Mouse (Mus musculus) brown adipose tissue, adult 24 weeks (tissue): ENCODE measurements at regions not wholly inside any gene's neighbourhood (a gene's known extent, or its start where the extent isn't known, plus 50 kb on each side); places are given as distances from the start of the nearest gene placed in this dataset.

Experiments used
- H3K27ac ChIP-seq: fragments of 200-500 bp; replicated peaks from 2 replicates; pipeline ENCODE4 v1.5.1; 2012; ENCODE audit warnings: low read depth, mild to moderate bottlenecking, low read length
- H3K4me1 ChIP-seq: fragments of 200-500 bp; 2 replicates; pipeline ENCODE4 v1.6.1; 2012; ENCODE audit warnings: low read length, mixed read lengths; ENCODE audit not compliant: control insufficient read depth, insufficient read depth, insufficient read length
- H3K4me3 ChIP-seq: fragments of 200-500 bp; 2 replicates; pipeline ENCODE4 v1.5.1; 2012; ENCODE audit warnings: low read depth, mild to moderate bottlenecking, low read length, moderate library complexity; ENCODE audit not compliant: insufficient read depth

DNA sequence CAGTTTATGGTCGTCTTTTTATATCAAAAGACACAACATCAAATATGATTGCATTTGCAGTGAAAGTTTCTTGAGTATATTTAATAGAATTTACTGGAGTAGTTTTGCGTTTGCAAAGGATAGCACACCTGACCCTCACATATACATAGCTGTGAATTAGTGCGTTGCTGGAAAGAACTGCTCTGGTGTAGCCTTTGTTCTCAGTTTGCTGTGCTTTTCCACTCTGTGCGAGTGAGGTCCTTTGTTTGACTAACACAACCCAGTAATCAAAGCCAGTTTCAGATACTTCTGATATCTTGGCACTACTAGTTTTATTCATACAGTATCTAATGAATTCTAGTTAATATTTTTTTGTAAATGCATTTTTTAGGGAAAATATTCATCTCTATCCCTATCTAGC lies 84.7 kb downstream of the Trim52 start:
- peaks cover 6% of the 10 kb centered on the region; the same call in 1 of the 2 replicates for H3K4me1 ChIP-seq
- no peak overlapping the region for H3K4me3 ChIP-seq
- no peak overlapping the region; the same call in 1 of the 2 replicates for H3K27ac ChIP-seq

DNA sequence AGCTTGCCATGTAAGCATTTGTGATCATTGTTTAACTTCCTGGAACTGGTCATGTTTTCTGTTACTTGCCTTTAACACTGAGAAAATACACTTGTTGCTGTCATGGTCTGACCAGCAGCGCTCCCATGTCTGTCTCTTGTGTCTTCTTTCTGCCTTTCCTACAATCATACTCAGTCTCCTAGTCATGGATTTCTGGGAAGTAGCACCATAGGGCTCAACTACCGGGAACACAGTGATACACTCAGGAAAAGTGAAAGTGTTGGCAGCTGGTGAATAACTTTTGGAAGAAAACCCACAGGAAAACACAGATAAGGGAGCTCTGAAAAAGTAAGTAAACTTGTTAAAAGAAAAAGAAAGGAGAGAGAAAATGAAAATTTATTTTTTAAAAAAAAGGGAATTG lies 87.6 kb downstream of the Trim52 start:
- no peak overlapping the region for H3K4me3 ChIP-seq
- peak overlapping the region; percentile 95 for H3K27ac ChIP-seq
- H3K4me1 ChIP-seq = peaks cover 6% of the 10 kb centered on the region; the same call in 1 of the 2 replicates

DNA sequence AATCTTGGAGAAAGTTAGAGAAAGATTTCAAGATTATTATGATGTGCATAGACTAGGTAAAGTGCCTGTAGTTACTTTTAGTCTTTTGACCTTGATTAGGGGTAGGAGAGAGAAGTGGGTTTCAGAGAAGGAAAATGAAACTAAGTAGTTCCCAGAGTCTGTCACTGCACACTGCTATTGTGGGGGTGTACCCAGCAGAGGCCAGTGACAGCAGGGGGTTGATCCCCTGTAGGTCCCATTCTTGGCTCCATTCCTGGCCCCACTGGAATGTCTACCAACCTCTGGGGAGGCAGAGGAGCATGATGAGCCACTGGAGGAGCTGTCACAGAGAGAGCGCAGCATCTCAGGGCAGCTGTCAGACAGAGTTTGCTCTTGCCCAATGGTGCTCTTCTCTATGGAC lies 88.1 kb downstream of the Trim52 start:
- Histone ChIP-seq H3K4me1 (peaks cover 6% of the 10 kb centered on the region; the same call in 1 of the 2 replicates), H3K27ac (peak overlapping the region; percentile 78), H3K4me3 (no peak overlapping the region)

DNA sequence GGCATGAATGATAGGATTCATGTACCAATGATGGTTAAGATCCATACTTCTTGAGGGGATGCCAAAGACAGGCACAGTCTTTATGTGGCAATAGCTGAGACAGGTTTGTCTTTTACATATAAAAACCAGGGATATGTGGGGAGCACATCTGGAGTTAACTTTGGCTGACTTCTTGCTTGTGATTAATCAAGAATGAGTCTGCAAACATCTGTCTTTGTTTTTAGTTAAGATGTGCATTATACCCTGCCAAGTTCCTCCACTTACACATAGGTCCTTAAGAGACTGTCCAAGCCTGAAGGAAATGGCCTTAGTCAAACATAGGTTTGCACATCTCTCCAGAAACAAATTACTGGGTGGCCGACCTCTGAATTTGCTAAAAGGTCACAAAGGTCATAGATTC lies 91.8 kb downstream of the Trim52 start:
- no peak overlapping the region for H3K27ac ChIP-seq
- H3K4me3 ChIP-seq = no peak overlapping the region

DNA sequence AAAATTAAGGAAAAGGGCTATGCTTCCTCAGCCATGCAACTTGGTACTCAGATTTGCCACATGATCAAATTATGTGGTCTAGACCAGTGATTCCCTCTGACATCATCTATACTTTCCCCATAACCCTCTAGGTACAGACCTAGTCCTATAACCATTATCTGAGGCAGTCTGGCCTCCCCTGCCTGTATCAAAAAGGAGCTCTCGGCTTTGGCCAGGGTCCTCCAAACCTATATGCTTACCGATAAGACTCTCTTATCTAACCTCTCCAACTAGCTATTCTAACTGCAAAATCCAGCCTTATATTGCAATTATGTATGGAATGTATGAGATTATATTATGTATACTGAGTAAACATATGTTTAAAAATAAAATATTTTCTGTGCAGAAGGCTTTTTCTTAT lies 93.1 kb downstream of the Trim52 start:
- H3K4me1 ChIP-seq = peaks cover 5% of the 10 kb centered on the region; the same call in 1 of the 2 replicates
- H3K27ac ChIP-seq = no peak overlapping the region

More for the DNA sequence above, 91.8 kb downstream of the Trim52 start:
- H3K4me1 ChIP-seq = peaks cover 5% of the 10 kb centered on the region; the same call in 1 of the 2 replicates

DNA sequence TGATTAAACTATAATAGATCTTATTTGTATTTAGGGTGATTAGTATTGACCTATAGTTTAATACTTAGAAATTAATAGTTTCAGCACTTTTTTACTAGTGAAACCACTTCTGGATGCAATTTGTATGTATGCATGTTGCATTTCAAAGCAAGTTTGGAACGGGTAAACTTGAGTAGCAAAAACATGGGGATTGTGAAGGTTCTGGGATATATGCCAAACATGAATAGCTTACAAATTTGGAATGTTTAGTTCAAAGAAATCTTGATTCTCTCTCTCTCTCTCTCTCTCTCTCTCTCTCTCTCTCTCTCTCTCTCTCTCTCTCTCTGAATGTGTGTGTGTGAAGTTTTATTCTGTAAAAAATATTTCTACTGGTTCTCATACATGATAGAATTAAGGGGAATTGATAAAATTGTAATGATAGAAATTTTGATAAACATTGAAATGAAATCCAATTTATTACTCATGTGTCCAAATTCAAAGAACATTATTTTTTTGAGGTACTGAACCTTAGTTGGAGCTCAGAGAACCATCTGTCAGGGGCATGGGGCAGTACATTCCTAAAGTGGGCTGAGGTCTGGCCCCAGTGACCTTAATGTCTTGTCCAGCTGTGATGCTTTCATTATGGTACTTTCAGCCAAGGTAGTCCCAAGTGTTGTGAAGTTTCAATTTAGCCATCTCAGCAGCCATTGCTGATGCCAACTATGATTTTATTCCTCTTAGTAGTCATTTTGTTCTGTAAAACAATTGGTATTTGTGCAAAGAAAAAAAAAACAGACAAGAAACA lies 93.7 kb downstream of the Trim52 start:
- Histone ChIP-seq H3K4me1 (peaks cover 2% of the 10 kb centered on the region; the same call in 1 of the 2 replicates), H3K27ac (peak overlapping the region; percentile 40; the same call in 1 of the 2 replicates), H3K4me3 (no peak overlapping the region)

More for the DNA sequence above, 93.1 kb downstream of the Trim52 start:
- no peak overlapping the region for H3K4me3 ChIP-seq

DNA sequence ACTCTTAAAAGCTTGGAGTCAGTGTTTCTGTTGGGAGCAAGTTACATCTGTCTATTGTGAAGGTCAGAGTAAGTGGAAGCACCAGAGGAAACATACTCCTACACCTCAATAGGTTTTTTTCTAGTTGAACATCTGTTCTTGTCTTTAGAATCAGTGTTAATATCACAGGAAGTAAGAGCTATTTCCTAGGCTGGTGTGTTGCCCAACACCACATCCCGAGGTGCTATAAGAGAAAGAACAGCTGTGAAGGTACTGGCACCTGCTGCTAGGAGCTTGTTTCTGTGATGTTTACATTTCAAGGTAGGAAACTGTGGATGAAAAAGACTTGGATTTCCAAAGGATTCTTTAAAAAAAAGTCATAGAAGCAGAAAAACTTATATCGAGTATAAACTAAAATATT lies 105.1 kb downstream of the Trim52 start:
- no peak overlapping the region for H3K27ac ChIP-seq
- H3K4me1 ChIP-seq = no peaks in the 10 kb centered on the region; the same call in 1 of the 2 replicates
- H3K4me3 ChIP-seq = no peak overlapping the region

DNA sequence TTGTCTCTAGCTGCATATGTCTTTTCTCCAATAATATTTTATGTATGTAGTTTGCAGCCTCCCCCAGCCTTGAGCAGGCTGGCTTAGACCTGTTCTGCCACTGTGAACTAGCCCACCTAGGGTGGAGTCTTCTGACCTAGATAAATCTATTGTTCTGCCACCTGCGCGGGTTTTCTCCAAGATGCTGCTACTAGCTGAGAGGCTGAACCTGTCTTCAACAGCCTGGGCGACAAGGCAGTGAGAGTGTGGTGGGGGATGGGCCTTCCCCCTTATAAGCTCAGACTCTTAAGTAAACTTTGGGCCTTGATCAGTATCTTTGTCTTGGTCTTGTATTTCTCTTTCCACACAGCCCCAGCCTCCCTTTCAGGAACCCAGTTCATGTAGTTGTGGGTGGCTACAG lies 111.7 kb downstream of the Trim52 start:
- Histone ChIP-seq H3K27ac (no peak overlapping the region), H3K4me1 (no peaks in the 10 kb centered on the region), H3K4me3 (no peak overlapping the region)

DNA sequence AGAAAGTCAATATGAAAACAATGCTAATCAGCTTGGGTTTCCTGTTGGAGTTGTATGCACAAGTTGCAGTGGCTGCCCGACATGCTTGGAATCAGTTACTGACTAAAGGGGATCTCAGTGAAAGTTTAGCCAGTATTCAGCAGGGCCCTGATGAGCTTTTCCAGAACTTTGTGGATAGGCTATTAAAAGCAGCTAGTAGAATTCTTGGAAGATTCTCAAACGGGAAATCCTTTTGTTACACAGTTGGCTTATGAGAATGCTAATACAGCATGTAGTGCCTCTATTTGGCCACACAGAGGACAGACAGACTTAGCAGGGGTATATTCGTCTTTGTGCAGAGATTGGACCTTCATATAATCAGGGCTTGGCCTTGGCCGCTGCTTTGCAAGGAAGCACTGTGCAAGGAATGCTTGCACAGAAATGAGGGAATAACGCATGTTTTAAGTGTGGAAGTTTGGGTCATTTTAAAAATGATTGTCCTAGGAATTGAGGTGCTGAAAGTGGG lies 113.3 kb downstream of the Trim52 start:
- no peak overlapping the region for H3K27ac ChIP-seq
- H3K4me1 ChIP-seq = no peaks in the 10 kb centered on the region
- H3K4me3 ChIP-seq = no peak overlapping the region

DNA sequence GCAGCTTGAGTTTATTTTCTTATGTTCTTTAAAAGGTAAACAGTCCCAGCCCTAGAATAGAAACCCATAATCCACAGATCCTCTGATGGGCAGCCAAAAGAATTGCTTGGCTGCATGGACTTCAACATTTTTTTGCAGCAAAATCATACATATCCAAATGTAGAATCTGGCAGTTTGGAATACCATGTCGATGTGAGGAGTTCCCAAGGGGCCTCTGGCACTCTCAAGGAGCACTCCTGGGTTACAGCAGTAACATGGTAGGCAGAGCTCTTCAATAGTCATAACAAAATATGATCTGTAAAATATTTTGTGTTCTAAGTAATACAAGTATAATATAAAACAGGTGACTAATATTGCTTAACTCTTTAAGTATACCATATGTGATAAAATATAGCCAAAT lies 119.4 kb downstream of the Trim52 start:
- Histone ChIP-seq H3K27ac (no peak overlapping the region), H3K4me1 (no peaks in the 10 kb centered on the region), H3K4me3 (no peak overlapping the region)

DNA sequence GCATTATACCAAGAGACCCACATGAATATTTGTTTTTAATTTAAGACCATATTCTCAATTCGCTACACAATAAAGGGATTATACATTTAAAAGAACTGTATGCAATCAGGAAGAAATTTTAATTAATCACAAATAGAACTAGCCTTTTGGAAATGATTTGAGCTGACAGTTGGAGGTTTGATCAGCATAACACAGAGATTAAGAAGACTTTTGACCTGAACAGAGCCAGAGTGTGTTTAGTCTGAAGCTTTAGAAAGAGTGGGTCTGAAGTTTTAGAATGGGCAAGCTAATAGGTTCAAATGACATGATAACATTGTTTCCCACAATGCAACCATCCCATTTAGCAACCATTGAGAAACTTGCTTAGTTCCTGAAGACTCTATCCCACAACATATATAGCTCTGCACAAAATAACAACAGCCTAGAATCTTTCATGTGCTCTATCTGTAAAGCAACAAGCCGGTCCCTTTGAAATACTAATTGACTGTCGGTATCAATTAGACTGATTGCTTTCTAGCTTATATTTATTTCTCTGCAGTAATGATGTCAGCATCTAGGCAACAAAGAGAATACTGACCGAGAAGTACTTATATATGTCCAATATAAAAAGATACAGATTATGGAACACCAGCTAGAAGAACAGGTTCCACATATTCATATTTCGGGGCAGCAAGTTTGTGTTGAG lies 135.9 kb downstream of the Trim52 start:
- H3K4me3 ChIP-seq = no peak overlapping the region
- H3K27ac ChIP-seq = no peak overlapping the region
- H3K4me1 ChIP-seq = no peaks in the 10 kb centered on the region

DNA sequence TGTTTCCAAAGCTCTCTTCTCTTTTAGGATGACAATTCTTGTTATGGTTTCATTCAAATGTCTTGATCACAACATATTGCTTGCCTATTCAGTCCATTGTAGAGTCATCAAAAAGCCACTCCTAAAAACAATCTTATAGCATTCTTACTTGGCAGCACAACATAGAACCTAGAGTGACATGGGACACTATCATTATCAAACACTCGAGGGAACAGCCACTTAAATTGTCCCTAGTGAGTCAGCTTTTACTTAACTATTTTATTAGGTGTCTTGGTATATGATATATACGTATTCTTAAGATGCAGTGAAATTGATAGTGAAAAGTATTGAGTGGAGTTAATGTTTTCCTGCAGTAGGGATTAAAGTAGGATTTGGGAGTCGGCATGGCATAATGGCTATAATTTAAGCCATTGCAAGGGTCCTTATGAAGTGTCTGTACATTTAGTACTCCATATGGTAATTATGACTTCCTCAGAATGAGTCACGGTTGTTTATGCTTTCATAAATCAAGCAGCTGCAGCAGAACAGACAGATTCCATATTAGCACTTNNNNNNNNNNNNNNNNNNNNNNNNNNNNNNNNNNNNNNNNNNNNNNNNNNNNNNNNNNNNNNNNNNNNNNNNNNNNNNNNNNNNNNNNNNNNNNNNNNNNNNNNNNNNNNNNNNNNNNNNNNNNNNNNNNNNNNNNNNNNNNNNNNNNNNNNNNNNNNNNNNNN lies 153.6 kb downstream of the Trim52 start:
- H3K4me1 ChIP-seq = no peaks in the 10 kb centered on the region
- no peak overlapping the region for H3K4me3 ChIP-seq
- H3K27ac ChIP-seq = no peak overlapping the region

DNA sequence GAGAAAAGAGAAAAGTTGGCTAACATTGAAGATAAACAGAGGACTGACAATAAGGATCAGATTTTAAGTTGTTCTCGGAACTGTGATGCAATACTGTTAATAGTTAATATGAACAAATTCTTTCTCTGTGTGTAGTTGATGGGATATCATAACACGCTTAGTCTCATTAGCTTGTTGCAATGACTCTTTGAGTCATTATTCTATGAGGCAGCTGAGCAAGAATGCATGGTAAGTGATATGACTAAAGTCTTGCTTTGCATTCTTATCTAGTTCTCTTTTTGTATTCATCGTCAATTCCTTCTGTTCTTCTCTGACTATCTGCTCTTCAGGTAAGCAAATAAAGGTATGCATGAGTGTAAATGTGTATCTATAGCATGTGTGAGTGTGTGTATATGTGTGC lies 159.3 kb downstream of the Trim52 start:
- no peak overlapping the region for H3K27ac ChIP-seq
- H3K4me3 ChIP-seq = no peak overlapping the region
- no peaks in the 10 kb centered on the region; the same call in 1 of the 2 replicates for H3K4me1 ChIP-seq

DNA sequence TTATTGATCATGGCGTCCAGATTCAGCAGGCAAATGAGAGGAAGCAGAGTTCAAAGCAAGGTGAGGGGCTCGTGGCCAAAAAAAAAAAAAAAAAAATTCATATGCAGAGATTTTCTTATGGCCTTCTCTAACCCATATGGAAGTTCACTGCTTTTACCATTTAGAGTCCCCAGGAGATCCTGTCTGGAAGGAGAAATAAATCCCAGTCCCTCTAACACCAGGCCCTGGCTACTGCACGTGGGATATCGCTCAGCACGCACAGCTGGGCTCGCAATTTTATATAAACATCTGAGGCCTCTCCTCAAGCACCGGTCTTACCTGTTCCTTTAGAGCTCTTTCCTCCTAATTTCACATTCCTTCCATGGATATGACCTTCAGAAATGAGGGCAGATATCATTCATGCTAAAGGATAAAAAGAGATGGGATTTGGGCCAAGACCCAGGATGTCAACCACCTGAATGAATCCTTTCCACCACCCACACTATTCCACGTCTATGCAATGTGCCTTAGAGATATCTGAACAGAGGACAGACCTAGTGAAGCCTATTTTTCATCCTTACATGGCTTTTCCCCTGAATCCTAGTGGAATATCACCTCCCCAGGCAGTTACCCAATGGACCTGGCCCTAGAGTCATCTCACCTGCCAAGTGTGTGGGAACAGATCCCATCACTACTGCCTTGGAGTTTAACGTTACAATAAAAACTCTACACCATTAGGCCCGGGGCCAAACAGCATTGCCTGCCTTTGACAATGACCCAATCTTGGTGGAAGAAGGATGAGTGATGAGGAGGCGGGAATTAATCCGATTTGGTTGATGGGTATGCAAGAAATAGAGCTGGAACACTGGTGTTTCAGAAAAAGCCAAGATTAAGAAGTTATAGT lies 161.9 kb downstream of the Trim52 start:
- H3K4me1 ChIP-seq = no peaks in the 10 kb centered on the region; the same call in 1 of the 2 replicates
- peak overlapping the region; percentile 81 for H3K27ac ChIP-seq
- no peak overlapping the region for H3K4me3 ChIP-seq
